Mouse (Mus musculus): ENCODE measurements around the gene Sptb. TPM values are rescaled to one million over a fixed set of nuclear protein-coding genes. Genes with fewer than 3 reads are reported as not detected.

The Sptb gene
- polyA plus RNA-seq, 1 experiment: 25.7 TPM

DNA sequence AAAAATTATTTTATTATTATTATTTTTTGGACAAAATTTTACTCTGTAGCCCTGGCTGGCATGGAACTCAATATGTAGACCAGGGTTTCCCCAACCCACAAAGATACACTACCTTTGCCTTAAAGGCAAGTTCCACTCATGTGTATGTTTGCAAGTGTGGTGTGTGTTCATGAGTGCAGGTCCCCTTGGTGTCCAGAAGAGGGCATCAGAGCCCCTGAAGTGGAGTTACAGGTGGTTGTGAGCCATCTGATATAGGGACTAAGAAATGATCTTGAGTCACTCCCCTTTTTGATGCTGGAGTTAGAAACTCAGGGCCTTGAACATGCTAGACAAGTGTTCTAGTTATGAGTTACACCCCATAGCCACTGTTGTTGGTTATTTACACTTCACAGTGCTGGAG is 125.3 kb downstream of the Sptb start:
- 0 out of 2 replicates have a peak, but pooled peaks cover 3% of the 10 kb centered on the region for H3K9me3 ChIP-seq
- peaks cover 13% of the 10 kb centered on the region; the same call in 1 of the 2 replicates for H3K4me1 ChIP-seq
- no peaks in the 10 kb centered on the region for H3K36me3 ChIP-seq (replicated peaks; ENCODE audit: low read length)
- TF ChIP-seq GATA1 (IDR thresholded peaks at IDR 0.05; ENCODE audit: borderline replicate concordance, low read length) (no peak), FLI1 (IDR thresholded peaks at IDR 0.05; ENCODE audit: low read length) (no peak)
- peaks cover 55% of the 10 kb centered on the region for H3K27me3 ChIP-seq (replicated peaks)
- H3K4me3 ChIP-seq (replicated peaks): no peak overlapping the region

DNA sequence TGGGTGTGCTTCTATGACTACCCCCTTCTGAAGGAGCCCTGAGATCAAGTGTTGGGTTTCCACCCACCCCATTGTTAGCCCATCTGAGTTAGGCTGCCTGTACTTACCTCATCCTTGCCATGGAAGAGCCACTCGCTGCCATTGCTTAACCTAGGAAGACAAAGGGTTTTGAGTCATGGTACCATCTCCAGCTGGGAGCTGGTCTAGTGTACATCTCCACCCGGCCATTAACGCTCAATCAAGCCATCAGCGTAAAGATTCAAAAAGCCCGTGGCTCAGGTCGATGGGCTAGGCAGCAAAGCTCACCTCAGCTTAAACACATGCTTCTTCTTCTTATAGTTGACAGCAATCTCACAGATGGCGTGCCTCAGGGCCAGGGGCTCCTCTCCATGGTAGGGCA is 126.9 kb downstream of the Sptb start:
- peaks cover 17% of the 10 kb centered on the region; the same call in 1 of the 2 replicates for H3K4me1 ChIP-seq
- 0 out of 2 replicates have a peak, but pooled peaks cover 3% of the 10 kb centered on the region for H3K9me3 ChIP-seq
- peaks cover 49% of the 10 kb centered on the region for H3K27me3 ChIP-seq (replicated peaks)
- H3K4me3 ChIP-seq (replicated peaks): no peak overlapping the region
- no peaks in the 10 kb centered on the region for H3K36me3 ChIP-seq (replicated peaks; ENCODE audit: low read length)
- TF ChIP-seq GATA1 (IDR thresholded peaks at IDR 0.05; ENCODE audit: borderline replicate concordance, low read length): no peak
- TF ChIP-seq FLI1 (IDR thresholded peaks at IDR 0.05; ENCODE audit: low read length): no peak

DNA sequence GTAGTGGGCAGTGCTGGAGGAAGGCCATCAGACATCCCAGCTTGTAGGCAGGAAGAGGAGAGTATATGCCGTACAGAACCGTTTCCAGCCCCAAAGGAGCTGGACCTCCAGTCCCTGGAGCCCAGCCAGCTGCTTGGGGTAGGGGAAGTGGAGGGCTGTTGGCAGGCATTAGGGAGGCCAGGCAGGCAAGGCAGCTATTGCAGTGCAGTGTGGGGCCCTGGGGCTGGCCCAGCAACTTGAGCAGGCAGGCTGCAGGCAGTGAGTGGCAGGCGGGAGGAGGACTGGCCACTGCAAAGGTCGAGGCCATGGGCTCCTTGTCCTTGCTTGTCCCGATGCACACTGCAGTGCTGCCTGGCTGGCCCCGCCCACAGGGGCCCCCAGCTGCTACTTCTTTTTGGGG is 127.5 kb downstream of the Sptb start:
- H3K4me3 ChIP-seq (replicated peaks): peak overlapping the region; percentile 57
- TF ChIP-seq FLI1 (IDR thresholded peaks at IDR 0.05; ENCODE audit: low read length): no peak
- no peak for TF ChIP-seq GATA1 (IDR thresholded peaks at IDR 0.05; ENCODE audit: borderline replicate concordance, low read length)

DNA sequence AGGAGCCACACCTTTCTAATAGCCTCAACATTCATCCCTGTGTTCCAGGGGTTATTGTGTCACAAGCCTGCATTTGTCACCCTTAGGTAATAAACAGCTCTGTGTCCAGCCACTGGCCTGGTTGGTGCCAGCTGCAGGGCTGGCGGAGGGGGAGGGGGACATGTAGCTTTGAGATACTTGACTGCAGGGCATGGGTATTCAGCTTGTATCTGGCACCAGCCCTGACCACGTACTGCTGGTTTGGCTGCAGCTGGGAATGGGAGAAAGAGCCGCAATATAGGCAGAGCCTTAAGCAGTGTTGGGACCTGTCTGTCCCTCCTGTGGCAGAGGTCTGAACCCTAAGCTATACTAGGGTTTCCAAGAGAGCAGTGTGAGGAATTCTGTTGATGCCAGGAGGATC is 128.2 kb downstream of the Sptb start:
- Histone ChIP-seq H3K4me1 (peaks cover 20% of the 10 kb centered on the region; the same call in 1 of the 2 replicates), H3K36me3 (replicated peaks; ENCODE audit: low read length) (peaks cover 10% of the 10 kb centered on the region), H3K27me3 (replicated peaks) (peaks cover 47% of the 10 kb centered on the region), H3K9me3 (0 out of 2 replicates have a peak, but pooled peaks cover 3% of the 10 kb centered on the region), H3K4me3 (replicated peaks) (no peak overlapping the region)
- TF ChIP-seq GATA1 (IDR thresholded peaks at IDR 0.05; ENCODE audit: borderline replicate concordance, low read length) (no peak), FLI1 (IDR thresholded peaks at IDR 0.05; ENCODE audit: low read length) (no peak)

More for the DNA sequence above, 127.5 kb downstream of the Sptb start:
- Histone ChIP-seq H3K4me1 (peaks cover 18% of the 10 kb centered on the region; the same call in 1 of the 2 replicates), H3K36me3 (replicated peaks; ENCODE audit: low read length) (peaks cover 6% of the 10 kb centered on the region), H3K27me3 (replicated peaks) (peaks cover 44% of the 10 kb centered on the region), H3K9me3 (0 out of 2 replicates have a peak, but pooled peaks cover 3% of the 10 kb centered on the region)

DNA sequence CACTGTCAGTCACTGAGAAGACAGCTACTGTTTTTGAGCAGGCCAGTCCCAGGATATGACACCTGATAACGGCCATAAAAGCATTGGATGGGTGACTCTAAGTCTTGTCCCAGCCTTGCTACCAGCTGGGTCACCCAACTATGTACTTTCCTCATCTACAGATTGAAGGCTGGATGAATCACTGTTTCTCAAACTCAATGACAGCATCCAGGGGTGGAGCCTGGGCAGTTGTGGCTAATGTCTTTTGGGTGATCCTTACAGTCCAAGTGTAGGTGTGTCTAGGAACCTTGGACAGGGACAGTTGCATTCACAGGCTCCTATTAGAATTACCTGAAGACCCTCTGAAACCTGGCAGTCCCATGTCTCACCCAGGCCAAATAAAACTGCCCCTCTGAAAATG is 130.5 kb downstream of the Sptb start:
- Histone ChIP-seq H3K4me1 (peaks cover 21% of the 10 kb centered on the region), H3K9me3 (no peaks in the 10 kb centered on the region), H3K27me3 (replicated peaks) (peaks cover 67% of the 10 kb centered on the region), H3K4me3 (replicated peaks) (no peak overlapping the region), H3K36me3 (replicated peaks; ENCODE audit: low read length) (peaks cover 26% of the 10 kb centered on the region)
- TF ChIP-seq GATA1 (IDR thresholded peaks at IDR 0.05; ENCODE audit: borderline replicate concordance, low read length) (no peak), FLI1 (IDR thresholded peaks at IDR 0.05; ENCODE audit: low read length) (no peak)

DNA sequence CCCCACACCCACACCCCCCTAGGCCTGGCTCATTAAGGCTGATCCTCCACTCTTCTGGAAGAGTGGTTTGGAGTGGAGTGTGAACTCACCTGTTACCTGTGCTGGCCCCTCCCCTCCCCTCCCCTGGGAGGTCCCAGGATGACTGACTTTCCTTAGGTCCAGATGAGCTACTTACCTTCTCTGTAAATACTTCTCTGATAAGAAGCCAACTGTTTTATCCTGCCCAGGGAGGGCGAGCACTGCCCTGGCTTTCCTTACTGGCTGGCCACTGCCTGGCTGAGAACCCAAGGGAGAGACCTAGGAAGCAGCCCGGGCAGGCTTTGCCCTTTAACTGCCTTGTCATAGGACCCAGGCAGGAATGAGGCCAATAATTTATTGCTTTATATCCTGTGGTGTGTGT is 131.9 kb downstream of the Sptb start:
- peaks cover 26% of the 10 kb centered on the region for H3K36me3 ChIP-seq (replicated peaks; ENCODE audit: low read length)
- no peaks in the 10 kb centered on the region for H3K9me3 ChIP-seq
- TF ChIP-seq FLI1 (IDR thresholded peaks at IDR 0.05; ENCODE audit: low read length) (no peak), GATA1 (IDR thresholded peaks at IDR 0.05; ENCODE audit: borderline replicate concordance, low read length) (no peak)
- H3K4me3 ChIP-seq (replicated peaks): no peak overlapping the region
- H3K4me1 ChIP-seq: peaks cover 21% of the 10 kb centered on the region
- H3K27me3 ChIP-seq (replicated peaks): peaks cover 68% of the 10 kb centered on the region

DNA sequence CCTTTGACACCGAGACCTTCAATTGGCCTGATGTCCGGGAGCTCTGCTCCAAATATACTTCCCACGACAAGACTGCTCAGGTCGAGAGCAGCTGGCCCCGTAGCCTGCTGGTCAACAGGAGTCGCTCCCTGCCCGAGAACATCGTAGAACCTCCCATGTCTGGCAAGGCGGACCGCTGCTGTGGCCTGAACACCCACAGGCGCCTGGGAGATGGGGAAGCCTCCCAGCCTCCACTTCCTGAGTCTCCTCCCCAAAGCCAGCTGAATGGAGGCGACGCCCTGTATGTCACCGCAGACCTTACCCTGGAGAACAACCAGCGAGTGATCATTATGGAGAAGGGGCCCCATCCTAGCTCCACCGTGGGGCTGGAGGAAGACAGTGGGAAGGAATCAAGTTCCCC is 132.5 kb downstream of the Sptb start:
- Histone ChIP-seq H3K4me1 (peaks cover 16% of the 10 kb centered on the region), H3K27me3 (replicated peaks) (peaks cover 68% of the 10 kb centered on the region), H3K36me3 (replicated peaks; ENCODE audit: low read length) (peaks cover 26% of the 10 kb centered on the region), H3K9me3 (no peaks in the 10 kb centered on the region), H3K4me3 (replicated peaks) (no peak overlapping the region)
- no peak for TF ChIP-seq GATA1 (IDR thresholded peaks at IDR 0.05; ENCODE audit: borderline replicate concordance, low read length)
- no peak for TF ChIP-seq FLI1 (IDR thresholded peaks at IDR 0.05; ENCODE audit: low read length)

DNA sequence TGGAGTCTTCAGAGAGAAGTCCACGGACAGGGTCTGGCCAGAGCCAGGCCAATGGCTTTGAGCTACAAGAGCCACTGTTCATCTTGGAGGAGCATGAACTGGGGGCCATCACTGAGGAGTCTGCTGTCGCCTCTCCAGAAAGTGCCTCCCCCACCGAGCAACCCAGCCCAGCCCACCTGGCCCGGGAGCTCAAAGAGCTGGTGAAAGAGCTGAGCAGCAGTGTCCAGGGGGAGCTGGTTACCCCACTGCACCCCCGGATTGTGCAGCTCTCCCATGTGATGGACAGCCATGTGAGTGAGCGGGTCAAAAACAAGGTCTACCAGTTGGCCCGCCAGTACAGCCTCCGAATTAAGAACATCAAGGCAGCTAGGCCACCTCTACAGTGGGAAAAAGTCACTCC is 133.5 kb downstream of the Sptb start:
- peaks cover 68% of the 10 kb centered on the region for H3K27me3 ChIP-seq (replicated peaks)
- no peak overlapping the region for H3K4me3 ChIP-seq (replicated peaks)
- H3K9me3 ChIP-seq: no peaks in the 10 kb centered on the region
- no peak for TF ChIP-seq GATA1 (IDR thresholded peaks at IDR 0.05; ENCODE audit: borderline replicate concordance, low read length)
- no peak for TF ChIP-seq FLI1 (IDR thresholded peaks at IDR 0.05; ENCODE audit: low read length)
- H3K36me3 ChIP-seq (replicated peaks; ENCODE audit: low read length): peaks cover 26% of the 10 kb centered on the region
- H3K4me1 ChIP-seq: peaks cover 12% of the 10 kb centered on the region

DNA sequence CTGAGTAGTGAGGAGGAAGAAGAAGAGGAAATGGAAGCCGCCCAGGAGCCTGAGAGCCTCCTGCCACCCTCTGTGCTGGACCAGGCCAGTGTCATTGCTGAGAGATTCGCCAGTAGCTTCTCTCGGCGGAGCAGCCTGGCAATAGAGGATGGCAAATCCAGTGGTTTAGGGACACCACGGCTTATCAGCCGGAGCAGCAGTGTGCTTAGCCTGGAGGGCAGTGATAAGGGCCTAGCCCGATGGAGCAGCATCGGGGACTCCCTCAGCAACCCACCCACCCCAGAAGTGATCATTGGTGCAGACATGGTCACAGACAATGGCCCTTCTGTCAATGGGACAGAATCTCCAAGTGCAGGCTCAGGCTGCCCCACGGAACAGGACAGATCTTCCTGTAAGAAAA is 134.3 kb downstream of the Sptb start:
- H3K27me3 ChIP-seq (replicated peaks): peaks cover 68% of the 10 kb centered on the region

DNA sequence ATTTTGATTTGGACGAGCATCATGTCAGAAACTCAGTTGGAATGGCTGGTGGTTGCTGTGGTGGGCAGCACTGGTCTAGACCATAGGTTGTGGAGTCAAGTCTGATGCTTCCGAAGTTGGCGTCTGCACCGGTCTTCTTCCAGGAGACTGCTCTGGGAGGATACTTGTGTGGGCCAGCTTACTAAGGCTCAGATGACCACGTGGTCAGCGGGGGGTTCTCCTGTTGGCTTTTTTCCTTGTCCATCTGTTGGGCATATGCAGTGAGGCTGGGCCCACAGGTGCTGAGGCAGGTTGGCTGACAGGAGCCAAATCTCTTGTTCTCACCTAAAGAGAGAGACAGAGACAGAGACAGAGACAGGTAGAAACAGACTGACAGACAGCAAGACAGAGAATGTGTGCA is 135.5 kb downstream of the Sptb start:
- Histone ChIP-seq H3K36me3 (replicated peaks; ENCODE audit: low read length) (peaks cover 26% of the 10 kb centered on the region), H3K4me3 (replicated peaks) (no peak overlapping the region), H3K9me3 (no peaks in the 10 kb centered on the region), H3K27me3 (replicated peaks) (peaks cover 63% of the 10 kb centered on the region), H3K4me1 (peaks cover 12% of the 10 kb centered on the region)
- TF ChIP-seq FLI1 (IDR thresholded peaks at IDR 0.05; ENCODE audit: low read length) (no peak), GATA1 (IDR thresholded peaks at IDR 0.05; ENCODE audit: borderline replicate concordance, low read length) (no peak)

More for the DNA sequence above, 134.3 kb downstream of the Sptb start:
- no peak for TF ChIP-seq FLI1 (IDR thresholded peaks at IDR 0.05; ENCODE audit: low read length)
- TF ChIP-seq GATA1 (IDR thresholded peaks at IDR 0.05; ENCODE audit: borderline replicate concordance, low read length): no peak
- Histone ChIP-seq H3K9me3 (no peaks in the 10 kb centered on the region), H3K4me3 (replicated peaks) (no peak overlapping the region), H3K4me1 (peaks cover 12% of the 10 kb centered on the region), H3K36me3 (replicated peaks; ENCODE audit: low read length) (peaks cover 26% of the 10 kb centered on the region)
